Mouse (Mus musculus) lung, adult 2 months (tissue): ENCODE data around the gene Rab44.

Source experiments
- CTCF ChIP-seq: fragments of 200-500 bp; IDR thresholded peaks from 2 replicates; pipeline ENCODE4 v1.5.1; 2011; ENCODE audit warnings: mild to moderate bottlenecking, low read length, control low read depth; ENCODE audit not compliant: insufficient read depth
- POLR2A ChIP-seq: fragments of 200-500 bp; IDR thresholded peaks from 2 replicates; pipeline ENCODE4 v1.6.1; 2011; ENCODE audit warnings: low read depth, mild to moderate bottlenecking, control low read depth, low read length, borderline replicate concordance; ENCODE audit errors: extremely low read depth

- TF ChIP-seq CTCF (no peak), POLR2A (no peak)
Measured at GRCm38 (mm10) chr17:29159320-29159719, 45.4 kb downstream of the Rab44 start.
